Mouse (Mus musculus): Measurements from ENCODE around the gene Olfr126.

Olfr126 gene

DNA sequence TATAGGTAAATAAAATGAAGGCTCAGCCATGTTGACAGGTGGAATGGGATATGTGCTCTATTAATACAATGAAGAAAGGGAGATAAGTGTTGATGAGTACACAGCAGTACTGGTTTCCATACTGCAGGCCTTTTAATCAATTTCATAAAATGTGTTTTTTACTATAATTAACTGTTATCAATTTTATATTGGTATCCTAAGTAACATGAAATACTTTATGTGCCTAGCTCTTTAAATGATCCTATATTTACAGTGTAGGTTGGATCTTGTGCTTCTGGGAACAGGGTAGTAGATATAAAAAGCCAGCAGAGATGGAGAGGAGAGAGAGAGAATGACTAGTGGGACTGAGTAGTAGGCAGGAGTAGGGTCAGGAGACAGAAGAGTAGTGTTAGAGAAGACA, at the start of gene Olfr126:
TSS of gene Olfr126 (plus strand) at position 301 of the 400 bp plus-strand sequence.
- no peak for DNase-seq (ENCODE audit: low spot score)

GRCm38 (mm10) chr17:37799588-37799987, 47.7 kb upstream of the Olfr126 start, which contains the start of gene Olfr124:
Olfr124 (plus strand) TSS chr17:37799888.
- DNase-seq (ENCODE audit: low spot score) = no peak

- DNase-seq (ENCODE audit: low spot score) = no peak
Measured at GRCm38 (mm10) chr17:37832649-37833048, 14.6 kb upstream of the Olfr126 start, which contains the start of gene Olfr125. Olfr125 (plus strand) TSS chr17:37832949.

GRCm38 (mm10) chr17:37863901-37864300, 16.6 kb downstream of the Olfr126 start:
- no peak for DNase-seq (ENCODE audit: low spot score)

- DNase-seq (ENCODE audit: low spot score) = no peak
Measured at GRCm38 (mm10) chr17:37869676-37870205, 22.5 kb downstream of the Olfr126 start.

DNA sequence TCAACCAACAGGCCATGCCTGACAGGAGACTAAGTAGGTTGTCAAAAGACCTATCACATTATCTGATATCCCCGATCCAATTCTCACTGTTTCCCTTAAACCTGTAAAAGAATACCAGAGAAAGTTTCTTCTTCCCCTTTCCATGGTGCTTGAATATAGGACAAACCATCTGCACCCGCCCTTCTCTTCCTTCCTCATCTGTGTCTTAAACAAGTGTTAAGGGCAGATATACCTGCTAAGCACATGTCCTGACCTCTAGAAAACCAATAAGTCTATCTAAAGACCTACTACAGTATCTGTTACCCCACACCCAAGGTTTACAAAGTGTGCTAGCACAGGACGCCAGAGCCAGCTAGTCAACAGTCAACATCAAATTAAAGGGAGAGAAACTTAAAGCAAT, 26.5 kb downstream of the Olfr126 start:
- DNase-seq (ENCODE audit: low spot score) = no peak

GRCm38 (mm10) chr17:37900137-37900536, 52.9 kb downstream of the Olfr126 start, which contains the start of gene Olfr127:
Olfr127 (plus strand) TSS chr17:37900437.
- DNase-seq (ENCODE audit: low spot score) = no peak
